Mouse (Mus musculus): ENCODE data around the gene Rpl39l.
"Not testable (repeated sequence)": the region's sequence is repeated elsewhere in the genome, so short reads cannot be mapped to it uniquely, and the experiment has no call there.

DNA sequence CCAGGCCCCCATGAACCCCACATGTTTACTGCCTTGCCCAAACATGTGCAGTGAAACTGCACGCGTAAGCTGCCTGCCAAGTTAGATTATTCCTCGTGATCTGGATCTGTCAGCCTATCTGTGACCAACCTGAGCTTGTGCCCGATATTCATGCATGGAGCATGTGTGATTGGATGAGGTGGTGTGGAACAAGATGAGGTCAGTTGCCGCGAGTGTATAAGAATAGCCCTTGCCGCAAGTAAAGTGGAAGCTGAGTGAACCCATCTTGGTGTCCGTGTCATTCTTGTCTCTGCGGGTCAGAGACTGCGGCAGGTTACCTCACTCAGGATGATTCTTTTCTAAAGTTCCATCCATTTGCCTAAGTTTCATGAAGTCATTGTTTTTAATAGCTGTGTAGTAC is 17.4 kb downstream of the Rpl39l start:
- TF ChIP-seq CTCF (IDR thresholded peaks at IDR 0.05; ENCODE audit: borderline replicate concordance, insufficient read depth, low read depth, low read length); POLR2A (IDR thresholded peaks at IDR 0.05; ENCODE audit: borderline replicate concordance, insufficient read depth, low read length): not testable (repeated sequence)
